Mouse (Mus musculus) neural tube, embryonic 10.5 days (tissue): ENCODE measurements around the gene Il6.
"Not testable (repeated sequence)": the region's sequence is repeated elsewhere in the genome, so short reads cannot be mapped to it uniquely, and the experiment has no call there.

Experiments
- DNase-seq: peaks from one replicate; pipeline ENCODE4 v3.0.0-alpha.2; 2017; ENCODE audit warnings: low spot score; ENCODE audit errors: extremely low spot score

The Il6 gene

GRCm38 (mm10) chr5:30012726-30013503 lies at the start of gene Il6:
Il6 (plus strand) TSS chr5:30013114.
- DNase-seq, result no peak

- DNase-seq, result no peak
Observed at GRCm38 (mm10) chr5:29963488-29963887, 49.4 kb upstream of the Il6 start.

DNA sequence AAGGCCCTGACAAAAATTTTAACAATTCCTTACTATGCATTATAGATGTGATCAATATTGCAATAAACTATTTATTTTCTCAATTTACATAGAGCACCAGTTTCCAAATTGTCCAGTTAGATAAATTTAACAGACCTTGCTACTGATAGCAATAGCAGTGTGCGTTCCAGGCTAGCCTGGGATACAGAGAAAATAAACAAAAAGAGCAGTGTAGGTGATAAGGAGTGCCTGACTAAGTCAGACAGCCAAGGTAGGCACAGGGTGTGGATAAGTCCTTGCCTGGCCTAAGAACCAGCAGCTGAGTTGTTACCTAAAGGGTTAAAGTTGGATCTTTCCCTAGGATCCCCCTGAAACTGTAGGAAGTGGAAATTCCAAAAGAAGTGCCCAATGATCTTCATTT lies 42.7 kb upstream of the Il6 start:
- DNase-seq, result no peak

DNA sequence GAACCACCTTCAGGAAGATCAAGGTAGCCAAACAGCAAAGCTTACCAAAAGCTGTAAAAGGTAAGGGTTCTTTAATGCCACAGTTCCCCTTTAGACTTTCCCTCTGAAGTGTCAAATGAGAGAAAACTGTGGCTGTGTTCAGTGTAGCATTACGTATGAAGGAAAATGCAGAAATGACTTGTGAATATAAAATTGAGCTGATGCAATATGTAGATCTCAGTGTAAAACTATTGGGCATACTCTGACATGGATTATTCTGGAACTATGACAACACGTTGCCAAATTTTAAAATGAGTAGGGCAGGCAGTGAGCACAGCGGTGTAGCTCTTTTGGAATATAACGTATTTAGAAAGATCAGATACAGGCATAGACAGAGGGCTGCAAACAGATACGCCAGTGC lies 40.1 kb upstream of the Il6 start:
- no peak for DNase-seq

- DNase-seq, result no peak
Observed at GRCm38 (mm10) chr5:29973533-29973932, 39.4 kb upstream of the Il6 start.

GRCm38 (mm10) chr5:29974115-29974514 lies 38.8 kb upstream of the Il6 start:
- no peak for DNase-seq

GRCm38 (mm10) chr5:29993583-29993982 lies 19.3 kb upstream of the Il6 start:
- no peak for DNase-seq

- no peak for DNase-seq
Observed at GRCm38 (mm10) chr5:29994344-29994743, 18.6 kb upstream of the Il6 start.

DNA sequence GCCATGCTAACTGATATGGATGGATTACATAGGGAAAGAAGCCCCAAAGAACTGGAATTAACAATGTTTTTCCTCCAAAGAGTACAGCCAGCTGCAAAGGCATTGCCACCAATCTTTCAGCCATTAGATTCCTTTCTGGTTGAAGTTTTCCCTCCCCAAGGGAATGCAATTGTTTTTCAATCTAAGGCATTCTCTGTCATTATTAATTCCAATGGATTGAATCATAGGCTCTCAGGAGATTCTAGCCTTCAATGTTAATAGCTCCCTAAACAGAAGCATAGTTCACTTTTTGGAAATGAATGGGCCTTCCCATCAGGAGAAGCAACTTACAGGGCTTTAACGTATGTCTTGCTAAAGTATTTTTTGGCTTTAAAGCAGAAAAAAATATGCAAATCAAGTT lies 15.6 kb upstream of the Il6 start:
- no peak for DNase-seq

DNA sequence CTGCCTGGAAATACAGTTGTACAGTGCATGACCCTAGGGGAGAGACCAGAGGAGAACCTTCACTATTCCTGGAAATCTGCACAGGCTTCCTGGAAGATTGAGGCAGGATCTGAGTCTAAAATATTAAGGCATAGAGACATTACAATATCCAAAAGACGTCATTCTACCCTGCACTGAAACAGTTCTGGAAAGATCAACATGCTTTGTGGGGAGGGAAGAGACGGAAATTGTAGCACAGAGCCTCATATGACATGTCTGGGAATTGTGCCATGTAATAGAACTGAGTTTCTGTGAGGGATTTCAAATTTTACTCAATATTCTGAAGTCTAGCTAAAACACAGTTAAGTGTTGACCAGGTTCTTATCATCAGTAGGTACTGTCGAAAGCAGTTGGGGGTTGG lies 12.0 kb upstream of the Il6 start:
- DNase-seq, result no peak

DNA sequence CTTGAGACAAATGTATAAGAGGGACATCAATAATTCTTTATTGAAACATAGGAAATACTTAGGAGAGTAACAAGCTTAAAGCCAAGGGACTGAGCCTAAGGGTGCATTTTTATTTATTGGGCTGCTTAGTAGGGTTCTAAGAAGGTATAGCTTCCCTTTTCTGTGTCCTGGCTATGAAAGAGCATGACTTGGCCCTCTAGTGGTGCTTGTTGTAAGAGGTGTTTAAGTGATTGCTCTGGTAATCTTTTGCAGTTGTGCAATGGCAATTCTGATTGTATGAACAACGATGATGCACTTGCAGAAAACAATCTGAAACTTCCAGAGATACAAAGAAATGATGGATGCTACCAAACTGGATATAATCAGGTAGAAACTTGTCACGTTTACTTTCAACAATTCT lies 1.7 kb downstream of the Il6 start:
- DNase-seq, result no peak

DNA sequence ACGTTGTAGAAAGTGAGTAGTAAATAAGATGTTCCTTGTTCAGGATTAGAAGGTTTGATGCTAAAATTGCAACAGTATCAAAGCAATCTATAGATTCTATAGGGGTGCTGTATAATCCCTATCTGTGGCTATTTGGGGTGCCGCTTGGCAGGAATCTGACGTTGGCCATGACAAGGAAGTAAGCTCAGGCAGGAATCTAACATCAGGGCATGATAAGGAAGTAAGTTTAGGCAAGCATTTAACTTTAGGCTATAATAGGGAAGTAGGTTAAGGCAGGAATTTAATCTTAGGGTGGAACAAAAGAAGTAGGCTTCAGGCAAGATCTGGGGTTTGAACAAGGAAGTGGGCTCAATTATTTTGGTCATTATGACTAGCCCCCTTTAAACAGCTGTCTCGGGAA lies 22.9 kb downstream of the Il6 start:
- not testable (repeated sequence) for DNase-seq

GRCm38 (mm10) chr5:30037111-30037510 lies 24.2 kb downstream of the Il6 start:
- DNase-seq, result not testable (repeated sequence)

DNA sequence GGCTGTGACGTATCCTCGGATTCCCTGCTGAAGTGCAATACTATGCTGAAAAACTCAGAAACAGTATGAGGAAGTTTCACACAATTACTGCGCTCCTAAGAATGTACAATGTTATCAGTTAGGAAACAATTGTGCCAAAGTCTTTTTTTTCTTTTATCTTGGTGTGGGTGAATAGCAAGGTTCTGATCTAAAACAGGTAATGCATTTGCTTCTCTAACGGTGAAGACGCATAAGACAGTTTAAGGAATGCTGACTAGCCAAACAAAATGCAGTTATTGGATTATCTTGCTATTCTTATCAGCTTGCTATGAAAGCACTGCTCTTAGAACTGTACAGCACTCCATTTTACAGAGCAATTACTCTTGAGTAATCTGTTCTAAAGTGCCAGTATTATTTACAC lies 26.4 kb downstream of the Il6 start:
- DNase-seq, result not testable (repeated sequence)

DNA sequence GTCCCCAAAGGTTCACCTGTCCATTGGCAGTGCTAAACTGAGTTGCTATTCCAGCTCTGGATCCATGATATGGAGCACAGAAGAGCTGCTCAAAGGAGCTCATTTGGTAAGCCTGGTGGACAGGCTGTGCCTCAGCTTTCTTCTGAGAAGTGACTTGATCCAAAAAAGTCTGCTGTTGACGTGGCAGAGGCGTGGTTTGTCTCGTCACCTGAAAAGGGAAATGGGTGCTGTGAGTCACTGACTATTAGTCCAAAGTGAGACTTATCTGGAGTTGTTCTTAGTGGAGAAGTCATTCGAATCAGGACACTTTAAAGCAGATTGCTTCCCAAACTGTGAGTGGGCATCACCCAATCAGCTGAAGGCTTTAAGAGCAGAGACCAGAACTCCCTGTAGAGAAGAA lies 26.9 kb downstream of the Il6 start:
- DNase-seq, result not testable (repeated sequence)

DNA sequence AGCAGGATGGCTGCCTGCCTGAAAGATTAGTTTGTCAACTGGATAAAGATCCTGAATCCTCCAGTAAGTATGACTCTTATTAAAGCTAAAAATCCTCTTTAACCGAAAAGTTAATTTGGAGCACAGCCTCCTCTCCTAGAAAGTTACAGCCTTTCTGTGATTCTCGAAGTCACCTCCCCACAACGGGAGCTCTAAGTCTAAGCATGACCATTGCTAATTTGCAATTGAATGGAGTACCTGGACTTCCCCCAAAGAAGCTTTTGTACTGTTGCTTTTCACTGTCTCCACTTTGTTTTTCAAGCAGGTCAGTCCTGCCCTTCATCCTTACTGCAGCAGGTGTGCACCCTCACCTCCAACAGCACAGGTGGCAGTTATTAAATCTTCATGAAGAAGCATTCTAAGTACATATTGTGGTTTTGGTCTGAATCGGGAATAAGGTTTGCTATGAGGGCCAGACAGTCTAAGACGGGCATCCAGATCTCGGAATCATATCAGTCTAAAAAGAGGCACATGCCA lies 45.4 kb downstream of the Il6 start:
- no peak for DNase-seq

DNA sequence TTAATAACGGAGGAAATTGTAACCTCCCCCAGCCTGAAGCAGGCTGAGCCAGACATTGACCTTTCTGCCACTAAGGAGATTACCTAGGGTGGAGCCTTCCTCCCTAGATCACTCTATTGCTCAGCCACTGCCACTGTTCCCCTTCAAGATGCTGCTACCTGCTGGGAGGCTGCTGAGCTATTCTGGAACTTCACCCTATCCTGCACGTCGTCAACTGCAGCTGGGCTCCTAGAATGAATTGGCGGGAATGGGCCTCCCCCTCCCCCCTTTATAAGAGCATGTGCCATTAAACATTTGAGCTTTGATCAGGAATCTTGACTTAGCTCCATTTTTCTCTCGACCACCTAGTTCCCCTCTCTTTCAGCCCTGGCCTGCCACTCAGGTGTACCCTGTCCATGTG lies 46.7 kb downstream of the Il6 start:
- DNase-seq, result not testable (repeated sequence)

DNA sequence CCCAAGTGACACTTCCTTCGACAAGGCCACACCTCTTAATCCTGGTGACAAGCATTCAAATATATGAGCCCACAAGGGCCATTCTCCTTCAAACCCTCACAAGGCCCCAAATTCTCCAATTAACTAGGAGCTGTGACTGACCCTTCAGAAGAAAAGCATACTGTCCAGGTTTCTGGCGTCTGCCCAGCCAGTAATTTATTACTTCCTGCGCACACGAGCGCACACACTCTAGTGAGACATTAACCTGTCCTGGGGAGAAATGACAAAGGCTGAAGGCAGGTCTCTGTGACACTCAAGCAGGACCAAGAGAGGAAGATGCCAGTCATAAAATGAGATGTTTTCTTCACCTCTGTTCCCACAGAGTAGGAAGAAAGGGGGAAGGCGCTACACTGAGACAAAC lies 54.8 kb downstream of the Il6 start:
- DNase-seq, result no peak
